32 mouse cellular contexts compared by ENCODE assay signal in genomic region chr13:36018017-36018416, GRCm38 (mm10). TPM values are rescaled to one million over a fixed set of nuclear protein-coding genes. Genes with fewer than 3 reads are reported as not detected.
DNase-seq lines count a peak whose midpoint lies in the region; ATAC-seq and TF ChIP-seq lines count a peak whose summit lies in the region.
"Had no signal": no experiment of that assay in that cellular context is flagged by ENCODE, and none has a peak within 500 bp of the region (broad histone marks: within the 10 kb centered on the region; RNA-seq: fewer than 3 reads in every experiment).

No protein-coding gene starts in this region.

- no peaks in the 10 kb centered on the region for H3K9me3 ChIP-seq in heart, postnatal 0 days (replicated peaks; ENCODE audit: control insufficient read depth, low read length)
- H3K9me3 ChIP-seq: embryonic facial prominence, embryonic 13.5 days; forebrain, embryonic 10.5 days; forebrain, embryonic 15.5 days had no signal

- TF ChIP-seq EP300 in heart, postnatal 0 days (IDR thresholded peaks at IDR 0.05; ENCODE audit: low read depth), result no peak

- peak; percentile 40 for TF ChIP-seq CTCF in heart, postnatal 0 days (IDR thresholded peaks at IDR 0.05; ENCODE audit: low read depth)

- no peak overlapping the region for H3K4me2 ChIP-seq in heart, postnatal 0 days (ENCODE audit: low read depth, low read length)
- H3K4me2 ChIP-seq: embryonic facial prominence, embryonic 13.5 days; forebrain, embryonic 15.5 days; hindbrain, embryonic 14.5 days had no signal

- H3K36me3 ChIP-seq in heart, postnatal 0 days (replicated peaks; ENCODE audit: control insufficient read depth, insufficient read depth, low read length), result no peaks in the 10 kb centered on the region
- H3K36me3 ChIP-seq: embryonic facial prominence, embryonic 13.5 days; forebrain, embryonic 10.5 days; forebrain, embryonic 15.5 days had no signal

- H3K27me3 ChIP-seq in heart, postnatal 0 days (ENCODE audit: control insufficient read depth, insufficient read depth, low read length), result no peaks in the 10 kb centered on the region
- H3K27me3 ChIP-seq: CH12.LX; embryonic facial prominence, embryonic 13.5 days; forebrain, embryonic 15.5 days; Patski had no signal

- H3K4me3 ChIP-seq in heart, postnatal 0 days (ENCODE audit: low read depth, low read length), result no peak overlapping the region
- H3K4me3 ChIP-seq: embryonic facial prominence, embryonic 13.5 days; forebrain, embryonic 10.5 days; forebrain, embryonic 15.5 days had no signal

- H3K9ac ChIP-seq in heart, postnatal 0 days (replicated peaks; ENCODE audit: low read depth, low read length), result no peak overlapping the region
- H3K9ac ChIP-seq: embryonic facial prominence, embryonic 13.5 days; forebrain, embryonic 15.5 days; liver, embryonic 14.5 days had no signal

- DNase-seq in gastrocnemius, postnatal 14 days, result peak; percentile 16
- no peak for DNase-seq in gastrocnemius, postnatal 36 days
- DNase-seq in heart, postnatal 0 days (ENCODE audit: low spot score), result peak; percentile 29
- DNase-seq in heart, postnatal 25 days (ENCODE audit: low spot score), result no peak
- peak; percentile 63 for DNase-seq in 3T3-L1 (ENCODE audit: low read depth, low spot score)
- peak; percentile 52 for DNase-seq in NIH3T3 (ENCODE audit: low read depth)
- no peak for DNase-seq in B cell, adult 2 months
- DNase-seq: adrenal gland, postnatal 14 days; cerebellum, adult 11 months; cerebellum, adult 9-11 months; kidney, postnatal 25 days; liver; lung, adult 2 months; lung, postnatal 10 days; midbrain, embryonic 14.5 days; right cerebral cortex, postnatal 25 days; thymus, adult 2 months; thymus, postnatal 36 days had no signal

- intact Hi-C loops in gastrocnemius, postnatal 14 days (cut with DNase I; ENCODE audit: low total_unique reads), result loop anchor here (5.0 kb wide), 1 partner anchor 1294 kb away; no protein-coding TSS in a partner anchor
- intact Hi-C loops in gastrocnemius, postnatal 36 days (cut with DNase I), result loop anchor here (2.0 kb wide), 1 partner anchor 1293 kb away; no protein-coding TSS in a partner anchor
- intact Hi-C loops in heart, postnatal 25 days (cut with DNase I), result loop anchor here (5.0 kb wide), 3 partner anchors 99 to 1309 kb away; partner anchors contain the start of genes Fars2 and Lyrm4

- 24% methylated on average over 2 of the region's 2 CpGs for WGBS in heart, postnatal 0 days

- ATAC-seq in heart, postnatal 0 days (ENCODE audit: insufficient read depth, low read depth), result peak; percentile 47; the same call in 1 of the 2 replicates
- ATAC-seq: forebrain, embryonic 15.5 days; intestine, postnatal 0 days; Patski had no signal

- peaks cover 13% of the 10 kb centered on the region for H3K4me1 ChIP-seq in heart, postnatal 0 days (ENCODE audit: control insufficient read depth, insufficient read depth)
- H3K4me1 ChIP-seq: embryonic facial prominence, embryonic 13.5 days; forebrain, embryonic 10.5 days had no signal

- no peak overlapping the region for H3K27ac ChIP-seq in heart, postnatal 0 days (ENCODE audit: low read depth)
- H3K27ac ChIP-seq: embryonic facial prominence, embryonic 13.5 days; forebrain, embryonic 10.5 days; forebrain, embryonic 15.5 days; hindbrain, embryonic 14.5 days; liver, embryonic 14.5 days; macrophage had no signal

RNA-seq across cellular contexts. Expression of gene Ppp1r3g, which starts 59.4 kb away (rescaled TPM):
- not detected for total RNA-seq in gastrocnemius, postnatal 14 days (2021)
- total RNA-seq in gastrocnemius, postnatal 36 days (2021), result under 1 TPM in 1 of 2 experiments, not detected in 1; 0.10 TPM
- 2.7 and 11.8 TPM in 2 replicates for total RNA-seq in heart, postnatal 0 days (2014; rRNA removed; ENCODE audit: low replicate concordance)
- polyA plus RNA-seq in heart, postnatal 0 days (2015; fragmentation: Nextera tagmentation; extraction: Ambion mirVana), result 2.5 TPM in 2 replicates
- total RNA-seq in heart, postnatal 25 days (2021), result under 1 TPM; 0.45 to 0.47 TPM
- total RNA-seq: CH12.LX; common myeloid progenitor, adult 5-6 weeks; granulocyte monocyte progenitor cell, adult 5-6 weeks; megakaryocyte-erythroid progenitor cell, adult 5-6 weeks; neutrophil, adult 5-6 weeks had no signal
- polyA plus RNA-seq: C2C12; hindbrain, embryonic 14.5 days; lung, adult 2 months; macrophage; Patski; thymus, adult 2 months had no signal

Comparison
In these comparisons a context has a peak if more than half of its experiments do, and no peak if none do; other contexts are left out.
1. DNase-seq: peak in gastrocnemius, postnatal 14 days (single experiment), heart, postnatal 0 days (single experiment), 3T3-L1 (single experiment) and NIH3T3 (single experiment); none in gastrocnemius, postnatal 36 days (0 of 2), heart, postnatal 25 days (single experiment) and B cell, adult 2 months (0 of 2).